16 mouse cellular contexts compared by ENCODE assay signal in the genomic region with DNA sequence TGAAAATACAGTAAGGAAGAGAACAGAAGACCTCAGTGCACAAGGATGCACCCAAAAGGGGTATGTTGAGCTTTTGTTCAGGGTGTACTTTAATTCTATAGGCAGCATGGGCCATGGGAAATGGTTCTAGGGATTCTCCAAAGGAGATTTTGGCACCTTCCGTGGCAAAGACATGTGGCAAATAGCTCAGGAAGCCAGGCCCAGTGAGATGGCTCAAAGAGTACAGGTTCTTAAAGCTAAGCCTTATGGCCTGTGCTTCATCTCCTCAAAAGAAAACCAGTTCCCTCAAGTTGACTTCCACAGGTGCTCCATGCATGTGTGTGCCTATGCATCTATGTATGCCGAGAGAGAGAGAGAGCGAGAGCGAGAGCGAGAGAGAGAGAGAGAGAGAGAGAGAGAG.
"Had no signal": no experiment of that assay in that cellular context is flagged by ENCODE, and none has a peak within 500 bp of the region (broad histone marks: within the 10 kb centered on the region; RNA-seq: fewer than 3 reads in every experiment).

No protein-coding gene starts in this region.

- H3K9me3 ChIP-seq: neural tube, embryonic 13.5 days; neural tube, embryonic 15.5 days; stomach, embryonic 15.5 days had no signal

- H3K4me2 ChIP-seq: neural tube, embryonic 13.5 days; neural tube, embryonic 15.5 days; stomach, embryonic 15.5 days had no signal

- H3K9ac ChIP-seq: neural tube, embryonic 13.5 days; neural tube, embryonic 15.5 days; stomach, embryonic 15.5 days had no signal

- H3K4me1 ChIP-seq: neural tube, embryonic 13.5 days; neural tube, embryonic 15.5 days; stomach, embryonic 15.5 days had no signal

- H3K4me3 ChIP-seq: neural tube, embryonic 13.5 days; neural tube, embryonic 15.5 days; stomach, embryonic 15.5 days had no signal

- DNase-seq: retina, postnatal 1 day; right cerebral cortex, adult 18-20 months; right cerebral cortex, postnatal 14 days; right cerebral cortex, postnatal 25 days; right cerebral cortex, postnatal 4 days; spleen, adult 18-20 months; thymus, adult 18-20 months; thymus, adult 2 months; thymus, postnatal 14 days; thymus, postnatal 25 days; thymus, postnatal 36 days; thymus, postnatal 4 days had no signal

- H3K27me3 ChIP-seq: neural tube, embryonic 13.5 days; neural tube, embryonic 15.5 days; stomach, embryonic 15.5 days had no signal

- H3K36me3 ChIP-seq: neural tube, embryonic 13.5 days; neural tube, embryonic 15.5 days; stomach, embryonic 15.5 days had no signal

- H3K27ac ChIP-seq: neural tube, embryonic 13.5 days; neural tube, embryonic 15.5 days; stomach, embryonic 15.5 days; stomach, postnatal 0 days had no signal
